Mouse (Mus musculus) left cerebral cortex, postnatal 14 days (tissue): ENCODE measurements at regions not wholly inside any gene's neighbourhood (a gene's known extent, or its start where the extent isn't known, plus 50 kb on each side); places are given as distances from the start of the nearest gene placed in this dataset.

Experiments
- DNase-seq, 2 experiments: peaks; one replicate each; pipeline ENCODE4 v3.0.0; 2021 to 2022; ENCODE audit warnings: low spot score in 2 of 2, mixed read lengths in 1 of 2
- intact Hi-C: fragments of 180-260 bp; cut with DNase I; formaldehyde crosslinking; loops from one replicate; pipeline ENCODE4 v1.15.1; 2025

- no peak for DNase-seq
- intact Hi-C loops: no loop called here
These were observed 448.5 kb downstream of the Tmtc2 start for GRCm38 (mm10) chr10:105125736-105126135.

- intact Hi-C loops: no loop called here
- DNase-seq: no peak
These were observed 454.0 kb downstream of the Tmtc2 start for GRCm38 (mm10) chr10:105120229-105120628.

GRCm38 (mm10) chr10:105116138-105116537, 458.1 kb downstream of the Tmtc2 start:
- no peak for DNase-seq
- intact Hi-C loops: no loop called here

- intact Hi-C loops: no loop called here
- DNase-seq: no peak
These were observed 459.3 kb downstream of the Tmtc2 start for GRCm38 (mm10) chr10:105114927-105115326.

- no peak for DNase-seq
- intact Hi-C loops: no loop called here
These were observed 464.0 kb downstream of the Tmtc2 start for GRCm38 (mm10) chr10:105110247-105110646.

GRCm38 (mm10) chr10:105097045-105097331, 477.3 kb downstream of the Tmtc2 start:
- DNase-seq: no peak
- intact Hi-C loops: no loop called here

- intact Hi-C loops: no loop called here
- DNase-seq: no peak
These were observed 477.8 kb downstream of the Tmtc2 start for GRCm38 (mm10) chr10:105096323-105097044.

DNA sequence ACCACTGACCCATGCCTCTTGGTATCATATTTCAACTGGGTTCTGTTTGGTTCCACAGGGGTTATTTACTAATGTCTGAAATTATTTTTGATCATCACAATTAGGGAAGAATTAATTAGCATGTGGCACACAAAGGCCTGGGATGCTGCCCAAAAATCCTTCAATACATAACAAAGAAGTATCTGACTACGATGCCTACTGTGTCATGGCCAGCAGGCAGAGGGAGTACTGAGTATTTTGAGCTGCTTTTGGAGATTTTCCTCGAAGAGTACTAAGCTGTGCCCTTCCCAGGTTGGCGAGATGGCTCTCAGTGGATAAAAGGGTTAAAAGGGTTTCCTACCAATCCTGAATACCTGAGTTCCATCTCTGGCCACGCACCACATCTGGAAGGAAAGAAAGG, 478.5 kb downstream of the Tmtc2 start:
- DNase-seq: no peak
- intact Hi-C loops: no loop called here

- intact Hi-C loops: no loop called here
- peak in 1 of 2 experiments; percentile 8 for DNase-seq
These were observed 497.4 kb downstream of the Tmtc2 start for GRCm38 (mm10) chr10:105076892-105077291.

- DNase-seq: peak in 1 of 2 experiments; percentile 50
- intact Hi-C loops: no loop called here
These were observed 539.4 kb downstream of the Tmtc2 start for GRCm38 (mm10) chr10:105034711-105035386.

- no peak for DNase-seq
These were observed 553.7 kb downstream of the Tmtc2 start for GRCm38 (mm10) chr10:105020471-105021120.

GRCm38 (mm10) chr10:105019774-105020470, 554.3 kb downstream of the Tmtc2 start:
- no peak for DNase-seq
- intact Hi-C loops: no loop called here

More at GRCm38 (mm10) chr10:105020471-105021120, 553.7 kb downstream of the Tmtc2 start:
- intact Hi-C loops: no loop called here
